Mouse (Mus musculus): ENCODE data around the gene Pa2g4.

DNA sequence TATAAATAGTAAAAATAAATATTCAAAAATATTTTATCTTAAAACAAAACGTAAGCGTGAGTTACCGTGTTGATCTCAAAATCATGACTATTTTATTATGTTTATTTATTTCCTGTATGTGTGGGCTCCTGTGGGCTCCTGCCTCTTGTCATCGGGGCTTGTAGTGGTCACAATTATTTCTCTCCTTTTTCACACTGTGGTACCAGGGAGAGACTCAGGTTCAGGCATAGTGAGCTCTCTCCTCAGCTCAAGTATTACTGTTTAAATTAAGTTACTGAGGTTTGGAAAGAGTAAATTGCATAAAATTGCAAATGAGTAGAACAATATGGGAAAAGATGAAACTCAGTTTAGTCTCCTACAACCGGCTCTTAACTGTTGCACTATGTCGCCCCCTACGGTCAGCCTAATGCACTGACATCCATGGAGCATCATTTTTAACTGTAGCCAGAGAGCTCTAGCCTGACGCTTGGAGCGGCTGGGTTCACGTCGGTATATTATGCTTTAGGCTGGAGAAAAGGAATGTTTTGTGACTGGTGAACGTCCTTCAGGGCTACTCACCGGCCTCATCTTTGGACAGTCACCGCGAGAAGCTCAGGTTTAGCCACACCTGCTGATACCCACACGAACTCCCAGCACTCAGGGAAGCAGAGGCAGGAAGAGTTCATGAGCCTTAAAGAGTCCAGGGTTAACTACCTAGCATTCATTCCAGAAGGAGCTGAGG, 46.8 kb upstream of the Pa2g4 start:
- no peak for TF ChIP-seq POLR2A (IDR thresholded peaks at IDR 0.05; ENCODE audit: extremely low read depth, insufficient read depth, low read length)
- TF ChIP-seq CTCF (IDR thresholded peaks at IDR 0.05; ENCODE audit: extremely low read depth, insufficient read depth, low read length), result peak; percentile 91
